Mouse (Mus musculus) gastrocnemius, postnatal 25 days (tissue): ENCODE data around the gene Zyx. TPM values are rescaled to one million over a fixed set of nuclear protein-coding genes. Genes with fewer than 3 reads are reported as not detected.
A peak's percentile ranks its signal among the peaks of the same experiment; 100 is the strongest.

Source experiments
- DNase-seq: peaks from one replicate; pipeline ENCODE4 v3.0.0; 2022
- total RNA-seq, 2 experiments: library from RNA; stranded (reverse); gene quantifications; 1 replicate in 1 of 2; 2 replicates in 1 of 2; pipeline ENCODE4 v1.2.3; 2021

The Zyx gene
- total RNA-seq, 2 experiments from 2014 or later, result 28.8 to 32.3 TPM

- no peak for DNase-seq
Measured at GRCm38 (mm10) chr6:42365215-42365614, 15.8 kb downstream of the Zyx start.

GRCm38 (mm10) chr6:42369870-42370269, 20.4 kb downstream of the Zyx start:
- no peak for DNase-seq

- DNase-seq, result no peak
Measured at GRCm38 (mm10) chr6:42370630-42371363, 21.4 kb downstream of the Zyx start.

GRCm38 (mm10) chr6:42372001-42372400, 22.6 kb downstream of the Zyx start:
- no peak for DNase-seq

GRCm38 (mm10) chr6:42372421-42372815, 23.0 kb downstream of the Zyx start:
- no peak for DNase-seq

- peak; percentile 18 for DNase-seq
Measured at GRCm38 (mm10) chr6:42372816-42373547, 23.6 kb downstream of the Zyx start, which contains the start of gene Epha1. Gene Epha1, minus strand, starts transcription at chr6:42373268.

- no peak for DNase-seq
Measured at GRCm38 (mm10) chr6:42373669-42374430, 24.4 kb downstream of the Zyx start.

GRCm38 (mm10) chr6:42374701-42375100, 25.3 kb downstream of the Zyx start:
- DNase-seq, result peak; percentile 37

- DNase-seq, result no peak
Measured at GRCm38 (mm10) chr6:42375131-42375530, 25.7 kb downstream of the Zyx start.

- DNase-seq, result no peak
Measured at GRCm38 (mm10) chr6:42376016-42376415, 26.6 kb downstream of the Zyx start.

GRCm38 (mm10) chr6:42376504-42377019, 27.1 kb downstream of the Zyx start:
- no peak for DNase-seq

GRCm38 (mm10) chr6:42377280-42377679, 27.9 kb downstream of the Zyx start:
- no peak for DNase-seq

GRCm38 (mm10) chr6:42379551-42379950, 30.1 kb downstream of the Zyx start:
- no peak for DNase-seq

GRCm38 (mm10) chr6:42380416-42381144, 31.1 kb downstream of the Zyx start:
- DNase-seq, result no peak

- DNase-seq, result no peak
Measured at GRCm38 (mm10) chr6:42381221-42381620, 31.8 kb downstream of the Zyx start.

GRCm38 (mm10) chr6:42381916-42382381, 32.5 kb downstream of the Zyx start:
- no peak for DNase-seq

GRCm38 (mm10) chr6:42383360-42383759, 33.9 kb downstream of the Zyx start:
- DNase-seq, result no peak

- no peak for DNase-seq
Measured at GRCm38 (mm10) chr6:42385635-42386034, 36.2 kb downstream of the Zyx start.

GRCm38 (mm10) chr6:42391796-42392330, 42.4 kb downstream of the Zyx start:
- DNase-seq, result no peak

- DNase-seq, result peak; percentile 85
Measured at GRCm38 (mm10) chr6:42395960-42396809, 46.8 kb downstream of the Zyx start.
